Mouse (Mus musculus): ENCODE data around the gene Numa1.

DNA sequence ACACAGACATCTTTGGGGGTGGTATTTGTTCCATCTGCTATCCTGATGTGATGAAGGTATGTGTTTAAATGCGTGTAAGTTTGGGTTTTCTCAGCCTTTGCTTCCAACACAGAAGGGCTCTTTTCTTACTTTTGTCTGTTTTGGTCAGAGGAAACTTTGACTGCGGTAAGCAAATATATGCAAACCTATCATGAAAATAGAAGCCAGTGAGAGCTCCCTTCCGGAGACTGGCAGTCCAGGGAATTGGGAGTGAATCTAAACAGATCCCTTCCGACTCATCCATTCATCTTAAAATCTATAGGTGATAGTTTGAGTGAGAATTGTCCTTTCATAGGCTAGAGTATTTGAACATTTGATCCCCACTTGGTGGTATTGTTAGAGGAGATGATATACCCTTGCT is 45.5 kb upstream of the Numa1 start:
- TF ChIP-seq CTCF (IDR thresholded peaks at IDR 0.05; ENCODE audit: borderline replicate concordance, insufficient read depth, low read depth, low read length) (no peak), POLR2A (IDR thresholded peaks at IDR 0.05; ENCODE audit: borderline replicate concordance, insufficient read depth, low read length) (no peak)
